Comparison of ENCODE assay signal across 8 mouse cellular contexts in the genomic region with DNA sequence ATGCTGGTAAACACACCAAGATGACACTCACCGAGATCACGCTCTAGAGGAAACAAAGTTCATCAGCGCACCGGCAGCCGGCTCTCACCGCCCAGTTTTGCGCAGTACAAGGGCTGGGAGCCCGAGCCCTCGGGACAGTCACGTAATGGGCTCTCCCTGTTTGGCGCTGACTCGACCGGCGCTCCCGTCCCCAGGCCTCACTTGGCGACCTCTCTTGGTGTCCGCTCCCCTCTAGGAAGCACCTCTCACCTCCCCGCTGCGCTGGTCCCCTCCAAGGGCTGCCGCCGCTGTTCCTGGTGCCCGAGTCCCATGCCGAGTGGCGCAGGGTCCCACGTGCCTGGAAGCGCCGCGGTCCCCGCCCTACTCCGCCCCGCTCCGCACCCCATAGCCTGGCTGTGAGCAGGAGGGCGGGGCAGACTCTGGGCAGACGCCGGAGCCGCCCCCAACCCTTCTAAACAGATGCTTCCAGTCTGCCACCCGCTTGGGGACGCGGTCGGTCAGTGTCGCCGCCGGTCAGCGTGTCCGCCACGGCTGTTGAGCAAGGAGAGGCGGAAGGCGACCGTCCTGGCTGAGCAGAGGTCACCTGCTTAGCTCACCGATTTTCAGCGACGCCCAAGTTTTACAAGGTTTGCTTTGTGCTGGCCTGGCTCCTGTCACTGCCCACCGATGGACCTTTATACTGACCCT. TPM values are rescaled to one million over a fixed set of nuclear protein-coding genes. Genes with fewer than 3 reads are reported as not detected.
A peak's percentile ranks its signal among the peaks of the same experiment; 100 is the strongest.
DNase-seq lines count a peak whose midpoint lies in the region; ATAC-seq and TF ChIP-seq lines count a peak whose summit lies in the region.

No protein-coding gene starts in this region.

- peak overlapping the region; percentile 64 for H3K4me3 ChIP-seq in layer of hippocampus, adult 2 months
- peak overlapping the region; percentile 56 for H3K4me3 ChIP-seq in embryonic facial prominence, embryonic 15.5 days (replicated peaks)
- H3K4me3 ChIP-seq in heart, embryonic 16.5 days (ENCODE audit: low read length) = peak overlapping the region; percentile 67
- H3K4me3 ChIP-seq in lung, postnatal 0 days (ENCODE audit: low read depth, low read length) = peak overlapping the region; percentile 55

- H3K4me2 ChIP-seq in embryonic facial prominence, embryonic 15.5 days (replicated peaks) = peak overlapping the region; percentile 96
- H3K4me2 ChIP-seq in heart, embryonic 16.5 days (ENCODE audit: low read depth, low read length) = peak overlapping the region; percentile 79
- H3K4me2 ChIP-seq in lung, postnatal 0 days (replicated peaks; ENCODE audit: low read depth, low read length) = peak overlapping the region; percentile 87

- H3K9ac ChIP-seq in embryonic facial prominence, embryonic 15.5 days = peak overlapping the region; percentile 23; the same call in 1 of the 2 replicates
- H3K9ac ChIP-seq in heart, embryonic 16.5 days (ENCODE audit: low read length) = peak overlapping the region; percentile 69
- H3K9ac ChIP-seq in lung, postnatal 0 days (replicated peaks; ENCODE audit: low read depth) = peak overlapping the region; percentile 36

- H3K9me3 ChIP-seq in embryonic facial prominence, embryonic 15.5 days (replicated peaks) = no peaks in the 10 kb centered on the region
- no peaks in the 10 kb centered on the region for H3K9me3 ChIP-seq in heart, embryonic 16.5 days (replicated peaks; ENCODE audit: control insufficient read depth, low read length)
- no peaks in the 10 kb centered on the region for H3K9me3 ChIP-seq in lung, postnatal 0 days (ENCODE audit: low read length)

- H3K27me3 ChIP-seq in embryonic facial prominence, embryonic 15.5 days = peaks cover 34% of the 10 kb centered on the region
- H3K27me3 ChIP-seq in heart, embryonic 16.5 days (ENCODE audit: control insufficient read depth, insufficient read depth, low read length) = peaks cover 16% of the 10 kb centered on the region
- H3K27me3 ChIP-seq in lung, postnatal 0 days (replicated peaks; ENCODE audit: insufficient read depth, low read length) = no peaks in the 10 kb centered on the region

- DNase-seq in layer of hippocampus, adult 2 months (ENCODE audit: low spot score in 2 of 2) = peak in 1 of 2 experiments; percentile 19
- DNase-seq in layer of hippocampus, adult 9-10 months (ENCODE audit: low spot score) = no peak
- DNase-seq in kidney, postnatal 14 days = peak; percentile 87
- peak; percentile 92 for DNase-seq in lung, postnatal 0 days (ENCODE audit: low spot score)
- peak; percentile 37 for DNase-seq in ovary, adult 18-20 months (ENCODE audit: low spot score)
- DNase-seq in thymus, postnatal 10 days (ENCODE audit: low spot score in 2 of 2) = peak; percentile 30 to 45

- WGBS in embryonic facial prominence, embryonic 15.5 days = under 1% methylated on average over 53 of the region's 53 CpGs
- under 1% methylated on average over 53 of the region's 53 CpGs for WGBS in heart, embryonic 16.5 days
- under 1% methylated on average over 51 of the region's 53 CpGs for WGBS in lung, postnatal 0 days

- TF ChIP-seq EP300 in lung, postnatal 0 days (IDR thresholded peaks at IDR 0.05) = no peak

- H3K27ac ChIP-seq in layer of hippocampus, adult 2 months = no peak overlapping the region
- 0 out of 2 replicates have a peak overlapping the region, but pooled peaks have one; percentile 1 for H3K27ac ChIP-seq in embryonic facial prominence, embryonic 15.5 days (replicated peaks)
- no peak overlapping the region for H3K27ac ChIP-seq in heart, embryonic 16.5 days (ENCODE audit: low read length)
- peak overlapping the region; percentile 34 for H3K27ac ChIP-seq in lung, postnatal 0 days (ENCODE audit: low read length)

- no peak for TF ChIP-seq CTCF in layer of hippocampus, adult 2 months (conservative IDR thresholded peaks at IDR 0.05)
- peak; percentile 11 for TF ChIP-seq CTCF in lung, postnatal 0 days (IDR thresholded peaks at IDR 0.05)

- H3K36me3 ChIP-seq in embryonic facial prominence, embryonic 15.5 days = no peaks in the 10 kb centered on the region
- no peaks in the 10 kb centered on the region for H3K36me3 ChIP-seq in heart, embryonic 16.5 days (ENCODE audit: control insufficient read depth, insufficient read depth)
- no peaks in the 10 kb centered on the region for H3K36me3 ChIP-seq in lung, postnatal 0 days (ENCODE audit: insufficient read depth, low read length)

- peaks cover 35% of the 10 kb centered on the region for H3K4me1 ChIP-seq in embryonic facial prominence, embryonic 15.5 days
- peaks cover 4% of the 10 kb centered on the region for H3K4me1 ChIP-seq in heart, embryonic 16.5 days (ENCODE audit: control insufficient read depth, insufficient read depth, low read length)
- no peaks in the 10 kb centered on the region for H3K4me1 ChIP-seq in lung, postnatal 0 days (ENCODE audit: insufficient read depth, low read depth, low read length)

- ATAC-seq in embryonic facial prominence, embryonic 15.5 days (ENCODE audit: insufficient number of reproducible peaks, low FRiP score, low TSS enrichment, low read depth) = peak; percentile 86
- peak; percentile 92 for ATAC-seq in heart, embryonic 16.5 days (replicated peaks; ENCODE audit: extremely low read depth, insufficient read depth, low FRiP score)
- ATAC-seq in lung, postnatal 0 days = peak; percentile 98

RNA-seq across cellular contexts. Expression of a gene that starts 0.8 kb away (rescaled TPM):
- under 1 TPM; 0.86 to 0.87 TPM for total RNA-seq in layer of hippocampus, adult 2 months (2021)
- 2.5 and 3.6 TPM in 2 replicates for polyA plus RNA-seq in embryonic facial prominence, embryonic 15.5 days (2015; fragmentation: Nextera tagmentation; extraction: Ambion mirVana)
- 3.6 and 4.3 TPM in 2 replicates for polyA plus RNA-seq in heart, embryonic 16.5 days (2015; fragmentation: Nextera tagmentation; extraction: Ambion mirVana)
- polyA plus RNA-seq in lung, postnatal 0 days (2015; fragmentation: Nextera tagmentation; extraction: Ambion mirVana) = 11.5 and 11.6 TPM in 2 replicates

RNA-seq across cellular contexts. Expression of a gene that starts 37.4 kb away (rescaled TPM):
- 1 to 10 TPM; 3.0 to 3.6 TPM for total RNA-seq in layer of hippocampus, adult 2 months (2021)
- polyA plus RNA-seq in embryonic facial prominence, embryonic 15.5 days (2015; fragmentation: Nextera tagmentation; extraction: Ambion mirVana) = 7.8 and 8.6 TPM in 2 replicates
- 5.1 and 5.8 TPM in 2 replicates for polyA plus RNA-seq in heart, embryonic 16.5 days (2015; fragmentation: Nextera tagmentation; extraction: Ambion mirVana)
- 9.9 and 11.2 TPM in 2 replicates for polyA plus RNA-seq in lung, postnatal 0 days (2015; fragmentation: Nextera tagmentation; extraction: Ambion mirVana)

Comparison
In these comparisons a context has a peak if more than half of its experiments do, and no peak if none do; other contexts are left out.
1. H3K27ac ChIP-seq: peak in embryonic facial prominence, embryonic 15.5 days (single experiment) and lung, postnatal 0 days (single experiment); none in layer of hippocampus, adult 2 months (single experiment) and heart, embryonic 16.5 days (single experiment).
2. Peak in every context shown above with its lines, with median percentiles within 50 percentile points of each other: H3K4me3 ChIP-seq, ATAC-seq, H3K4me2 ChIP-seq and H3K9ac ChIP-seq.